Mouse (Mus musculus): ENCODE results near the gene Mex3d. TPM values are rescaled to one million over a fixed set of nuclear protein-coding genes. Genes with fewer than 3 reads are reported as not detected.
A peak's percentile ranks its signal among the peaks of the same experiment; 100 is the strongest.

The Mex3d gene
- polyA plus RNA-seq, 1 experiment from 2014 or later, result 5.1 TPM

GRCm38 (mm10) chr10:80389185-80389708 is 1.8 kb upstream of the Mex3d start:
- Histone ChIP-seq H3K4me2 (replicated peaks; ENCODE audit: low read depth, low read length) (no peak overlapping the region), H3K9me3 (ENCODE audit: low read length) (no peaks in the 10 kb centered on the region), H3K27ac (ENCODE audit: low read length) (no peak overlapping the region), H3K27me3 (ENCODE audit: insufficient read depth, low read length) (no peaks in the 10 kb centered on the region), H3K9ac (replicated peaks; ENCODE audit: low read length) (no peak overlapping the region), H3K4me3 (ENCODE audit: low read length) (no peak overlapping the region), H3K36me3 (ENCODE audit: insufficient read depth, low read length) (peaks cover 44% of the 10 kb centered on the region), H3K4me1 (ENCODE audit: insufficient read depth, low read length) (peaks cover 23% of the 10 kb centered on the region)
- WGBS, result 76% methylated on average over 4 of the region's 4 CpGs
- ATAC-seq (ENCODE audit: low FRiP score, low TSS enrichment), result no peak

- no peaks in the 10 kb centered on the region for H3K9me3 ChIP-seq (ENCODE audit: low read length)
- H3K27me3 ChIP-seq (ENCODE audit: insufficient read depth, low read length), result no peaks in the 10 kb centered on the region
- no peak overlapping the region; the same call in 1 of the 2 replicates for H3K9ac ChIP-seq (replicated peaks; ENCODE audit: low read length)
- WGBS, result 9% methylated on average over 2 of the region's 2 CpGs
- peak overlapping the region; percentile 90; the same call in 1 of the 2 replicates for H3K4me2 ChIP-seq (replicated peaks; ENCODE audit: low read depth, low read length)
- H3K4me1 ChIP-seq (ENCODE audit: insufficient read depth, low read length), result peaks cover 27% of the 10 kb centered on the region
- H3K27ac ChIP-seq (ENCODE audit: low read length), result peak overlapping the region; percentile 83; the same call in 1 of the 2 replicates
- peak overlapping the region; percentile 79; the same call in 1 of the 2 replicates for H3K4me3 ChIP-seq (ENCODE audit: low read length)
- ATAC-seq (ENCODE audit: low FRiP score, low TSS enrichment), result no peak
- H3K36me3 ChIP-seq (ENCODE audit: insufficient read depth, low read length), result peaks cover 39% of the 10 kb centered on the region
Observed at GRCm38 (mm10) chr10:80388731-80389130, 1.3 kb upstream of the Mex3d start.

GRCm38 (mm10) chr10:80386735-80387471 is 556 bp downstream of the Mex3d start:
- Histone ChIP-seq H3K4me2 (replicated peaks; ENCODE audit: low read depth, low read length) (peak overlapping the region; percentile 90), H3K9me3 (ENCODE audit: low read length) (no peaks in the 10 kb centered on the region), H3K27me3 (ENCODE audit: insufficient read depth, low read length) (no peaks in the 10 kb centered on the region), H3K4me3 (ENCODE audit: low read length) (peak overlapping the region; percentile 79), H3K4me1 (ENCODE audit: insufficient read depth, low read length) (peaks cover 35% of the 10 kb centered on the region), H3K27ac (ENCODE audit: low read length) (peak overlapping the region; percentile 85), H3K9ac (replicated peaks; ENCODE audit: low read length) (peak overlapping the region; percentile 99), H3K36me3 (ENCODE audit: insufficient read depth, low read length) (peaks cover 38% of the 10 kb centered on the region)
- WGBS, result under 1% methylated on average over 76 of the region's 94 CpGs
- ATAC-seq (ENCODE audit: low FRiP score, low TSS enrichment), result peak; percentile 1; the same call in 1 of the 2 replicates

GRCm38 (mm10) chr10:80385811-80386734 is 1.4 kb downstream of the Mex3d start:
- Histone ChIP-seq H3K27me3 (ENCODE audit: insufficient read depth, low read length) (no peaks in the 10 kb centered on the region), H3K36me3 (ENCODE audit: insufficient read depth, low read length) (peaks cover 38% of the 10 kb centered on the region), H3K4me2 (replicated peaks; ENCODE audit: low read depth, low read length) (peak overlapping the region; percentile 90), H3K9me3 (ENCODE audit: low read length) (no peaks in the 10 kb centered on the region), H3K9ac (replicated peaks; ENCODE audit: low read length) (peak overlapping the region; percentile 99), H3K4me3 (ENCODE audit: low read length) (peak overlapping the region; percentile 79), H3K4me1 (ENCODE audit: insufficient read depth, low read length) (peaks cover 38% of the 10 kb centered on the region), H3K27ac (ENCODE audit: low read length) (peak overlapping the region; percentile 85)
- 1% methylated on average over 34 of the region's 34 CpGs for WGBS
- peak; percentile 66 for ATAC-seq (ENCODE audit: low FRiP score, low TSS enrichment)

- WGBS, result 10% methylated on average over 7 of the region's 7 CpGs
- peak overlapping the region; percentile 99 for H3K9ac ChIP-seq (replicated peaks; ENCODE audit: low read length)
- peak overlapping the region; percentile 79 for H3K4me3 ChIP-seq (ENCODE audit: low read length)
- H3K36me3 ChIP-seq (ENCODE audit: insufficient read depth, low read length), result peaks cover 40% of the 10 kb centered on the region
- peak overlapping the region; percentile 90 for H3K4me2 ChIP-seq (replicated peaks; ENCODE audit: low read depth, low read length)
- H3K4me1 ChIP-seq (ENCODE audit: insufficient read depth, low read length), result peaks cover 40% of the 10 kb centered on the region
- H3K9me3 ChIP-seq (ENCODE audit: low read length), result no peaks in the 10 kb centered on the region
- no peak for ATAC-seq (ENCODE audit: low FRiP score, low TSS enrichment)
- H3K27ac ChIP-seq (ENCODE audit: low read length), result peak overlapping the region; percentile 85
- no peaks in the 10 kb centered on the region for H3K27me3 ChIP-seq (ENCODE audit: insufficient read depth, low read length)
Observed at GRCm38 (mm10) chr10:80385310-80385709, 2.1 kb downstream of the Mex3d start.

GRCm38 (mm10) chr10:80384709-80385108 is 2.8 kb downstream of the Mex3d start:
- Histone ChIP-seq H3K27me3 (ENCODE audit: insufficient read depth, low read length) (no peaks in the 10 kb centered on the region), H3K36me3 (ENCODE audit: insufficient read depth, low read length) (peaks cover 42% of the 10 kb centered on the region), H3K4me2 (replicated peaks; ENCODE audit: low read depth, low read length) (peak overlapping the region; percentile 90), H3K27ac (ENCODE audit: low read length) (no peak overlapping the region), H3K9me3 (ENCODE audit: low read length) (no peaks in the 10 kb centered on the region), H3K4me3 (ENCODE audit: low read length) (peak overlapping the region; percentile 79), H3K4me1 (ENCODE audit: insufficient read depth, low read length) (peaks cover 40% of the 10 kb centered on the region), H3K9ac (replicated peaks; ENCODE audit: low read length) (peak overlapping the region; percentile 99)
- WGBS, result 76% methylated on average over 7 of the region's 7 CpGs
- no peak for ATAC-seq (ENCODE audit: low FRiP score, low TSS enrichment)

- H3K9me3 ChIP-seq (ENCODE audit: low read length), result no peaks in the 10 kb centered on the region
- WGBS, result 82% methylated on average over 4 of the region's 4 CpGs
- peak overlapping the region; percentile 79 for H3K4me3 ChIP-seq (ENCODE audit: low read length)
- peak overlapping the region; percentile 99 for H3K9ac ChIP-seq (replicated peaks; ENCODE audit: low read length)
- no peak overlapping the region for H3K27ac ChIP-seq (ENCODE audit: low read length)
- ATAC-seq (ENCODE audit: low FRiP score, low TSS enrichment), result no peak
- peaks cover 45% of the 10 kb centered on the region for H3K36me3 ChIP-seq (ENCODE audit: insufficient read depth, low read length)
- peaks cover 40% of the 10 kb centered on the region for H3K4me1 ChIP-seq (ENCODE audit: insufficient read depth, low read length)
- H3K4me2 ChIP-seq (replicated peaks; ENCODE audit: low read depth, low read length), result peak overlapping the region; percentile 2; the same call in 1 of the 2 replicates
- no peaks in the 10 kb centered on the region for H3K27me3 ChIP-seq (ENCODE audit: insufficient read depth, low read length)
Observed at GRCm38 (mm10) chr10:80384115-80384639, 3.3 kb downstream of the Mex3d start.

- no peak overlapping the region for H3K4me2 ChIP-seq (replicated peaks; ENCODE audit: low read depth, low read length)
- no peak for ATAC-seq (ENCODE audit: low FRiP score, low TSS enrichment)
- H3K9ac ChIP-seq (replicated peaks; ENCODE audit: low read length), result no peak overlapping the region; the same call in 1 of the 2 replicates
- peaks cover 45% of the 10 kb centered on the region for H3K36me3 ChIP-seq (ENCODE audit: insufficient read depth, low read length)
- WGBS, result 46% methylated on average over 4 of the region's 4 CpGs
- peaks cover 36% of the 10 kb centered on the region for H3K4me1 ChIP-seq (ENCODE audit: insufficient read depth, low read length)
- no peaks in the 10 kb centered on the region for H3K9me3 ChIP-seq (ENCODE audit: low read length)
- no peak overlapping the region for H3K27ac ChIP-seq (ENCODE audit: low read length)
- H3K4me3 ChIP-seq (ENCODE audit: low read length), result no peak overlapping the region
- no peaks in the 10 kb centered on the region for H3K27me3 ChIP-seq (ENCODE audit: insufficient read depth, low read length)
Observed at GRCm38 (mm10) chr10:80383431-80383830, 4.0 kb downstream of the Mex3d start.

GRCm38 (mm10) chr10:80382641-80383365 is 4.7 kb downstream of the Mex3d start:
- no peak for ATAC-seq (ENCODE audit: low FRiP score, low TSS enrichment)
- no peak overlapping the region; the same call in 1 of the 2 replicates for H3K9ac ChIP-seq (replicated peaks; ENCODE audit: low read length)
- WGBS, result 79% methylated on average over 7 of the region's 7 CpGs
- H3K9me3 ChIP-seq (ENCODE audit: low read length), result no peaks in the 10 kb centered on the region
- no peaks in the 10 kb centered on the region for H3K27me3 ChIP-seq (ENCODE audit: insufficient read depth, low read length)
- peaks cover 30% of the 10 kb centered on the region for H3K4me1 ChIP-seq (ENCODE audit: insufficient read depth, low read length)
- no peak overlapping the region for H3K4me2 ChIP-seq (replicated peaks; ENCODE audit: low read depth, low read length)
- no peak overlapping the region for H3K4me3 ChIP-seq (ENCODE audit: low read length)
- H3K27ac ChIP-seq (ENCODE audit: low read length), result no peak overlapping the region
- H3K36me3 ChIP-seq (ENCODE audit: insufficient read depth, low read length), result peaks cover 45% of the 10 kb centered on the region
